Mouse (Mus musculus) left cerebral cortex, adult 18-20 months (tissue): Measurements from ENCODE around the gene Eif4g3. TPM values are rescaled to one million over a fixed set of nuclear protein-coding genes. Genes with fewer than 3 reads are reported as not detected.

ENCODE experiments used
- DNase-seq, 2 experiments: peaks; one replicate each; pipeline ENCODE4 v3.0.0; 2021 to 2022; ENCODE audit warnings: low spot score in 2 of 2, mixed read lengths in 1 of 2
- microRNA-seq, 2 experiments: library from miRNA; unstranded; fragments of <30 nt; microRNA quantifications; one replicate each; pipeline ENCODE4 v1.2.0; 2021
- total RNA-seq, 2 experiments: library from RNA; stranded (reverse); gene quantifications; 2 replicates each; pipeline ENCODE4 v1.2.3; 2021

The Eif4g3 gene
- total RNA-seq, 2 experiments from 2014 or later: 155 to 168 TPM

DNA sequence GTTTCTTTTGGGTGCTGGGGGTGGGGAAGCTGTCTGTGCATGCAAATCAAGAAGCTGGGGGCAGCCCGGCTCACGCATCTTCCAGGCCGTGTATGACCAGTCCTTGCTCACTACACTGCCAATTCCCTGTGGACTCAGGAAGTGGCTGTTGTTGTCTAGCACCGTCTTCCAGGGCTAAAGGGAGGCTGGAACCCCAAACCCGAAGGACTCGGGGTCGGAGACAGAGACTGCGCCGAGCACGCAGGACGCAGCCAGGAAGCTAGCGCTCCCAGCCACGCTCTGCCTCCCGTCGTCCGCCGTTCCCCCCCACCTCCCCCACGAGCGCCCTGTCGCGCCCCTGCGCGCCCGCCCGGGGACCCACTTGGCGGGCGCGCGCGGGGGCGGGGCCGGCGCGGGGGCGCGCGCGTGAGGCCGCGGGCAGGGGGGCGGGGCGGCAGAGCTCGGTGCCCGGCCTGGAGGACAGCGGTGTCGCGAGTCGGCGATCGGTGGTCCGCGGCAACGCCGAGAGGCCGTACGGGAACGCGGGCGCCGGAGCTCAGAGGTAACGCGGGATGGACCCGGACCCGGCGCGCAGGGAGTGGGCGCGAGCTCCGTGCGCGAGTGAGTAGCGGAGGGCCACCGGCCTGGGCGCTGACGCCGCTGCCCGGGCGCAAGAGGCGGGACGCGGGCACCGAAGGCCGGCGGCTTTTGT, 223.5 kb downstream of the Eif4g3 start, which contains the start of gene Hp1bp3:
Gene Hp1bp3 (plus strand): TSS at position 97 of the 691 bp plus-strand sequence.
- peak; percentile 59 to 81 for DNase-seq

DNA sequence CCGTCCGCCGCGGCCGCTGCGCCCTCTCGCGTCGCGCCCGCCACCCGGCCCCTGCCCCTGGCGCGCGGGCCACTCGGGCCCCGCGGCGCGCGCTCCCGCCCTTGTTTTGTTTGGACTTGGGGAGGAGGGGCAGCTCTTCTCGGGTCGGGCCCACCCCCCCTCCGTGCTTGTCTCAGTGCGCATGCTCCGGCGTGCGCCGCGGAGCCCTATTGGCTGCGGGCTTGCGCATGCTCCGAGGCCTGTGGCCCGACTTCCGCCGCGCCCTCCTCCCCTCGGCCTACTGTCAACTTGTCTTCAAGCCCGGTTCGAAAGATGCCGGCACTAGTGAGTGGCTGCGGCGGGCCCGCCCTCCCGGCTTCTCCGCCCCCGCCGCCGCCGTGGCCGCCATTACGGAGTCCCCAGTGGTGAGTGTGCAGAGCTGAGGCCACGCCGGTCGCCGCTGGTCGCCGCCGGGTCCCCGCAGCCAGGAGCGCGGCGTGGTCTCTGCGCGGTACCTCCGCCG, 224.1 kb downstream of the Eif4g3 start:
- peak; percentile 95 to 97 for DNase-seq

DNA sequence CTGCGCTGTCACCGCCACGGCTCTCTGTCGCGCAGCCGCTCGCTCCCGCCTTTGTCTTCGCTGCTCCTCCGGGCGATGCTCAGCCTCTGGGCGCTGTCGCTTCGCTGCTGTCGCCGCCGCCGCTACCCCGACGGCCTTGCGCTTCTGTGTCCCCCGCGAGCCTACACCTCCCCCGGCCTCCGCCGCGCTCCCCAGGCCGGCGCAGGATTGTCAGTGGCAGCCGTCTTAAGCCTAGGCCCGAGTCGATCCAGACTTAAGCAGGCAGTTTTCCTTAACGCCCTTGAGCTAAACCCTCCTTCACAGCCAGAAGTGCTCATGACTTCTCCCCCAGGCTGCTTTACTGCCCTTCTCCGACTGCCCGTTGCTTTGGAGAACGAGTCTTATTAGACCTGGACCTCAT, 224.6 kb downstream of the Eif4g3 start:
- peak in 1 of 2 experiments; percentile 43 for DNase-seq

DNA sequence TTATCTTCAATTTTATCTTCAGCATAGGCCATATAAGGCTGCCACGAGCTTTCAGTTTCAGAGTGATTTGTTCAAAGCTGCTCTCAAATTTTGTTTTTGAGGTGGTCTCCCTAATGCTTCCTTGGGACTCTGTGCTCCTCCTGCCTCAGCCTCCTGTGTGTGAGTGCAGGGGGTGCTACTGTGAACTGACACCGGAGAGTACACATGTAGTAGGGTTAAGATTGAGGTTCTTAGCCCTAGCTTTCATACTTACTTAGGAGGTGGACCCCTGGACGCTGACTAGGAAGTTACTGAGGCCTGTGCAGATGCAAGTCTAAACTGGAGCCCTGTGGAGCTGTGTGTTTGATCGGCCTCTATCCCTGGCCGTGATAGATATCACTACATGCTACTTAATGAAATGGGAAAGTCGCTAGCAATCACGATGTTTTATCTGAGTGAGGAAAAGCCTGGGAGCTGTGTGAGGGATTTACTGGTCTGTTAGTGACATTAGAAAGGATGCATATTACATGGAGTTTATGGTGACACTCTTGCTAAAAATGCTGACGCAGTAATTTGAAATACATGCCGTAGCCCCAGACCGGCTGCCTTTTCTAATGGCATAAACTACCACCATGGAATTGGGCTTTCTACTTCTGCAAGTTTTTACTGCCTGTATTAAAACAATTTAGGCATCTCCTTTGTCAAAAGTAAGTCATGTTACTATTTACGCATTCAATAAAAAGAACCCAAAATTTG, 225.3 kb downstream of the Eif4g3 start:
- no peak for DNase-seq

DNA sequence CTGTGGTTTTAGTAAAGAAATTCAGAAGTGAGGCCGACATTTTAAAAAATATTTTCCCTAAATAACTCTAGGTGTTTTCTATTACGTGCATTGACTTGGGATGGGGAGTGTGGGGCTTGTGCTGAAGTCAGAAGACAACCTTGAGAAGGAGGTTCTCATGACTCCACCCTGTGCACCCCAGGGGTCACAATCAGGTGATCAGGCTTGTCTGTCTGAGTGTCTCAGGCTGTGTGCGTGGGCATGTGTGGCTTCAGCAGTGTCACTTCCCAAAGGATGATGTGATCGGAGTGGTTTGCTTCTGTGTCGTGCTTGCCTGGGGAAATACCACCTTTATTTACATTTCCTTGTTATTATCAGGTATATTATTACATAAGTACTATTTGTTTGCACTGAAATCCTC, 226.5 kb downstream of the Eif4g3 start:
- no peak for DNase-seq

DNA sequence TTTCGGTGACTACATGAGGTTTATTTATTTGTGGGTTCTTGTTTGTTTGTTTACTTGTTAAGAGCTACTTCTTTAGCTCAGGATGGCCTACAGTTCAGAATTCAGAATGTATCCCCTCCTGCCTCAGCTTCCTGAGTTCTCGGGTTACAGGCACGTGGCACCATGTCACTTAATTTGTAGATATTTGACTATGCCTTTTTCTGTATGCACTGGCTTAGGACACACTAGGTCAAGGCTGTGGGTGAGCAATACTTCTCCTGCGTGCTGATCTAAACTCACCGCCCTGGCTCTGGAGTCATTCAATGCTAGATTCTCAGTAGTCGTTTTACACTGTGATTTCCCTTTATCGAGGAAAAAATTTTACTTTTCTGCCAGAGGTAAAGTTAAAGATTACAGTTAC, 227.9 kb downstream of the Eif4g3 start:
- no peak for DNase-seq

DNA sequence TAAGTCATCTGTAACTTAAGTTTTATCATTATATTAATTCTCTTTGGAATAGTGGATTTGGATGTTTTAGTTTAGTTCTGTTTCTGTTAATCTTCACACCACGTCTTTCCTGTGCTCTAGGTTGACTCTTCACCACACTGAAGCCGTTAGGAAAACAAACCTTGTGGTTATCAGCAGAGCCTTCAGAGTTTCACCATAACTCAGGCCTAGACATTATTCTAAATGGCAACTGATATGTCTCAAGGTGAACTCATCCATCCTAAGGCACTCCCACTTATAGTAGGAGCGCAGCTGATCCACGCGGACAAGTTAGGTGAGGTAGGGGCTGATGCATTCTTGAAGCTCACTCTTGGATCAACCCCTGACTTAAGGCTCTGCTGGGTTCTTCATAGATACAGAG, 228.6 kb downstream of the Eif4g3 start:
- DNase-seq: no peak

DNA sequence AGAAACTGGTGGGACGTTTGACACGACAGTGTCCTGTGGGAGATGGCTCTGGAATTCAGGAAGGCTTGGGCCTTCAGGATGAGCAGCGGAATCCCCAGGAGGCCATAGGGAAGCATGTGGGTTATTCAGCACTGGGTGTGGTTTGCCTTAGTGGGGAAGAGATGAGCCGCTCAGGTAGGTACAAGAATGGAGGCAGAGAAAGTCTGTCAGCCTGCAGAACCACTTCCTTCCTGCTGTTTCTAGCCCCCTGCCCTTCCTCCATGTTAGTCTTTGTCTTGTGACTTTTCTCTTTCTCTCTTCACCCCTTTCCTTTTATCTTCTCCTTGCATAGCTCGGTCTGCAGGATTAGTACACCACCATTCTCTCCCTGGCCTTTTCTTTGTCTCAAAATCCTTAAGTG, 229.6 kb downstream of the Eif4g3 start:
- DNase-seq: no peak

DNA sequence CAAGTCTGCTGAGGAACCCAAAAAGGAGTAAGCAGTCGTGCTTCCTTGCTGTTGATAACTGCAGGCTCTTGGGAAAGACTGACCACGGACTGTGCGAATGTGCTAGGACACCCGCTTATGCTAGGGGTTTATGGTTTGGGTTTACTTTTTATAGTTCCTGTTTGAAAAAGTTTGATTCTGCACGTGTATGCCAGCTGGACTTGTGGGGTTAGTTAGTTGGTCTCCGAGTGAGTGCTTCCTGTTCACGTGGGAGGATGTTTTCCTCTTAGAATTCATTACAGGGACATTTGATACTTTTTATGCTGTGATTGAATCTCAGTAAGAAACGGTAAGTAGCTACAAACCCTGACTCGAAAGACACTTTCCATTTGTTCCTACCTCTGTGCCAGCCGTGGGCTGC, 230.8 kb downstream of the Eif4g3 start:
- no peak for DNase-seq

DNA sequence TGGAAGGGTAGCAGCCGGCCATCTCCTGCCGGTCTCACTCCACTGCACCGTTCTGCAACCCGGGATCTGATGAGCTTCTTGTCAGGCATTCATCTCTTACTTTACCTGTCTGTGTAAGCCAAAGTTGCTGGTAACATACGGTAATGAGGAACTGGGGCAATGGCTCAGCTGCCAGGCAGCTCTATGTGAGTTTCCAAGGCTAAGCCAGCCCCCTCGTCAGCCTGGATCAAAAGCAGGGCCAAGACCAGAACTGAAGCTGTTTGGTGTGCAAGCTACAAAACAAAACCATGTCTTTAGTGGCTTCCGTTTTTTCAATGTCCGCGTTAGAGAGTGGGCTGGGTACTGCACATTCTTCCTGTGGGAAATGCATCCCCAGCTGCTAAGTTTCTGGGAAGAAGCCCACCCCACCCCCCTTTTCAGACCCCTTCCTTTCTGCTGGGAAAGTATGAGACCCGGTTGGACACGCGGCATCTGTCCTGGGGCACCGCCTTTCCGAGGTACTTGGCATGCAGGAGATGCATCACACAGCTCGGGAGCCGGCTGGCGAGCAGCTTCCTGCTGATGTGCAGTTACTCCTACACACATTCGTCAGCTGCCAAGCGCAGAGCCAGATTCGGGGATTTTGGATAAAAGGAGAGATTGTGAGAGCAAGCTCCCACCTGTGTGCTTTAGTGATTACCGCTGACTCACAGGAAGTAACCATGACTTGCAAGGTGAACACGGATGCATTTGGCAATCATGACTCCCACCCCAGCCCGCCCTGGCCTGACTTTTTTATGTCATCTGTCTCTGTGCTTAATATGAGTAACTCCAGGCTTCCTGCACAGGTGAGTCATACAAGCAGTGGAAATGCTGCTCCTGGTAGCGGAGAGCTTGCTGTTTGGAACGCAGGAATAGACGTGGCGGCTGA, 254.2 kb downstream of the Eif4g3 start:
- DNase-seq: peak; percentile 82 to 83

DNA sequence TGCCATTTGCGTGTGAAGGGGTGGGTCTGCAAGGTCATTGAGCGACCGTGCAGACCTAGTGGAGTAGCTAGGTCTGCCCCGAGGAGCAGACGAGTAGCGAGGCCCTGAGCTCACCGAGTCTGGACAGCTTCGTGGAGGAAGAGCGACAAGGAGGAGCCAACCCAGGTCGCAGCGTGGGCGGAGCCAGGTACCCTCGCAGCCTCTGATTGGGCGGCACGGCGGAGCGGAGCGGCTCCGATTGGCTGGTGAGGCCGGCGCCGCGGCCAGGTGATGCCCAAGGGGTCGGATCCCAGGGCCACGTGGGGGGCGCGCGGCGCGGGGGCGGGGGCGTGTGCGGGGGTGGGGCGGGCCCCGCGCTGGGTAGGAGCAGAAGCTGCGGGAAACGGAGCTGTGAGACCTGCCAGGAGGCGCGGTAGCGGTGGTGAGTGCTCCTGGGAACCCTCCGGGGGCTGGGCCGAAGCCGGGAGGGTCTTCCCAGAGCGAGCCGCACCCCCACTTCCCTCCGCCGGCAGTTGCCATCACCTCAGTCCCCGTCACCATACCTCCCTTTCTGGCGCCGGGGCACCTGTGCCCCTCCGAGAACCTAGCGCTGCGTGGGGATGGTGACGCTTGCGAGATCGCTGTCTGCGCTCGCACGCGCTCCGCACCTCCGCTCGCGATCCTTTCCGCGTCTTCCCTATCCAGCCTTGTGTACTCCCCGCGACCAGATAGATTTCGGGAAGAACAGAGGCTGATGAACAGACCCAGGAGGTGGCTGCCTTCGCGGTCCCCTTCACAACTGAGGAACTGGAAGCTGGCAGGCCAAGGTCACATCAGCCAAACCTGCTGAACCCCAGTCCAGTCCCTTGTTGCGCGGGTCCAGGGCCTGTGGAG, 257.5 kb downstream of the Eif4g3 start, which contains the start of the genes Sh2d5 and Kif17:
Gene Sh2d5 (plus strand): TSS at position 316 of the 873 bp plus-strand sequence.
Gene Kif17 (plus strand): TSS at position 348 of the 873 bp plus-strand sequence.
- peak; percentile 91 to 95 for DNase-seq

DNA sequence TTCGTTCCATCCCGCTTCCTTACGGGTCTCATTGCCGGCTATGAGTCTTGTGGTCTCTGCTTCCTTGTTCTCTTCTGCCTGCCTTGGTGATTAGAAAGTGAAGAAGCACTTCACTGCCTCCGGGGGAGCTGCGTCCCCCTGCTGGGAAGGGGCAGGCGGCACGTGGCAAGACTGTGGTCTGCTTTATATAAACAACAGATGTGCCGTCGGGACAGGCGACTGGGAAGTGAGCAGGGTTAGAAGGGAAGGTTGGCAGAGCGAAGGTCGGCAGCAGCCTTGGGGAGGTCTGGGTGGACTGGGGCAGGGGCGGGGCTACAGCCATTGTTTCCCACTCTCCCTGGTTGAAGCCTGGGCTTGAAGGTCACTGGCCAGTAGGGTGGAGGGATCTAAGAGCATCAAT, 259.0 kb downstream of the Eif4g3 start:
- peak; percentile 37 to 39 for DNase-seq

DNA sequence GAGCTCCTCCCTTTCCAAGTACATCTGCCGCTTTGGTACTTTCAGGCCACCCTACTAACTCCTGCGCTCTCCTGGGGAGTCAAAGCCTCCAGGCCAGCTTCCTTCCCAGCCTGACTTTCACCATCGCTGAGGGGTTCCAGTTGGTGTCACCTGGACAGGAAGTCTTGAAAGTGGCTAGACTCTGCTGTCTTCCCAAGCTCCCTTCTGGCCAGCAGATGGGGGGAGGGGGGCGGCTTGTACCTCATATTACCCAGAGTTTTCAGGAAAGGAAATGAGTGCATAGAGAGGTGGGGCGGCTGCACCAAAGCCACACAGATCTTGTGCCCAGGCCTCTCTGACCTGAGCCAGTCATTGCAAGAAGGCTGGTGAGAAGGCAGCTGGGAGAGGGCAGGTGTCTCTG, 259.4 kb downstream of the Eif4g3 start:
- DNase-seq: no peak

DNA sequence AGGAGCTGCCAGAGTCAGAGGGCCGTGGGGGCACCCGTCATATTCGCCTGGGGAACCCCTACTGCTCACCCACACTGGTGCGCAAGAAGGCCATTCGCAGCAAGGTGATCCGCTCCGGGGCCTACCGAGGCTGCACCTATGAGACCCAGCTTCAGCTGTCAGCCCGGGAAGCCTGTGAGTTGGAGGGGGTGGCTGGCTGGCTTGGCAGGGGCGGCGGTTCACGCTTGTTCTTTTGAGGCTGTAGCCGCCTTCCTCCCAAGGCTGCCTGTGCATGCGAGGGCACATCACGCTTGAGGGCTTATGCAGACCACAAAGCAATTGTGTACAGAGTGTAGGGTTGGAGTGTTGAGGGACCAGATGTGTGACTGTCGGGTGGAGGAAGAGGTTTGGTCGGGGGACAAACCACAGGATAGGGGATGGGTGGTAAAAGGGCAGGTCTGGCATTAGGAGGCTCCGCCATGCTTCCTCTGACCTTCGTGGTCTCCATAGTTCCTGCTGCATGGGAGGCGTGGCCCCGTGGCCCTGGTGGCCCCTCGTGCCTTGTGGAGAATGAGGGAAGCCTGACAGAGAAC, 264.4 kb downstream of the Eif4g3 start:
- no peak for DNase-seq

Small RNA genes lying within 50 kb of the gene (microRNA-seq; reads per million reads assigned to microRNA genes)
- 0 reads per million in 2 experiments for gene Mir6399

Other genes with a start within 250 kb of the Eif4g3 start
- 10 to 100 TPM; 10.0 to 11.0 TPM for gene Alpl, start 196.6 kb upstream of the Eif4g3 start, total RNA-seq
- 10 to 100 TPM; 82.0 to 87.9 TPM for gene Ece1, start 130.8 kb upstream of the Eif4g3 start, total RNA-seq
- gene Hp1bp3, start 223.3 kb downstream of the Eif4g3 start, total RNA-seq: 100 to 1,000 TPM; 189 to 191 TPM